Mouse (Mus musculus) yolk sac, embryonic 10.5 days (tissue): ENCODE measurements at regions not wholly inside any gene's neighbourhood (a gene's known extent, or its start where the extent isn't known, plus 50 kb on each side); places are given as distances from the start of the nearest gene placed in this dataset.
A peak's percentile ranks its signal among the peaks of the same experiment; 100 is the strongest.

Experiments
- DNase-seq: peaks from one replicate; pipeline ENCODE4 v3.0.0-alpha.2; 2017; ENCODE audit warnings: low spot score

GRCm38 (mm10) chr14:76245063-76245396 lies 134.3 kb downstream of the Nufip1 start:
- no peak for DNase-seq

- DNase-seq = no peak
Observed at GRCm38 (mm10) chr14:76247664-76248063, 137.0 kb downstream of the Nufip1 start.

- DNase-seq = no peak
Observed at GRCm38 (mm10) chr14:76253850-76254249, 143.2 kb downstream of the Nufip1 start.

GRCm38 (mm10) chr14:76254565-76255501 lies 144.1 kb downstream of the Nufip1 start:
- no peak for DNase-seq

- DNase-seq = no peak
Observed at GRCm38 (mm10) chr14:76255971-76256370, 145.3 kb downstream of the Nufip1 start.

- no peak for DNase-seq
Observed at GRCm38 (mm10) chr14:76258626-76259025, 147.9 kb downstream of the Nufip1 start.

GRCm38 (mm10) chr14:76260628-76261293 lies 150.1 kb downstream of the Nufip1 start:
- DNase-seq = no peak

GRCm38 (mm10) chr14:76263682-76264081 lies 151.1 kb upstream of the Tsc22d1 start:
- DNase-seq = peak; percentile 32

GRCm38 (mm10) chr14:76265819-76266218 lies 148.9 kb upstream of the Tsc22d1 start:
- DNase-seq = no peak

GRCm38 (mm10) chr14:76266249-76266648 lies 148.5 kb upstream of the Tsc22d1 start:
- DNase-seq = no peak

GRCm38 (mm10) chr14:76267091-76267490 lies 147.7 kb upstream of the Tsc22d1 start:
- DNase-seq = no peak

GRCm38 (mm10) chr14:76271190-76271589 lies 143.6 kb upstream of the Tsc22d1 start:
- no peak for DNase-seq

- DNase-seq = no peak
Observed at GRCm38 (mm10) chr14:76272840-76273239, 141.9 kb upstream of the Tsc22d1 start.

GRCm38 (mm10) chr14:76276655-76277054 lies 138.1 kb upstream of the Tsc22d1 start:
- DNase-seq = peak; percentile 82

- peak; percentile 30 for DNase-seq
Observed at GRCm38 (mm10) chr14:76278751-76279450, 135.9 kb upstream of the Tsc22d1 start.

GRCm38 (mm10) chr14:76279561-76279960 lies 135.2 kb upstream of the Tsc22d1 start:
- peak; percentile 32 for DNase-seq

- DNase-seq = no peak
Observed at GRCm38 (mm10) chr14:76281867-76282266, 132.9 kb upstream of the Tsc22d1 start.

GRCm38 (mm10) chr14:76287768-76288167 lies 127.0 kb upstream of the Tsc22d1 start:
- DNase-seq = no peak

GRCm38 (mm10) chr14:76290401-76291018 lies 124.3 kb upstream of the Tsc22d1 start:
- peak; percentile 76 for DNase-seq

- DNase-seq = no peak
Observed at GRCm38 (mm10) chr14:76292211-76292610, 122.5 kb upstream of the Tsc22d1 start.

GRCm38 (mm10) chr14:76295411-76296169 lies 119.2 kb upstream of the Tsc22d1 start:
- DNase-seq = no peak
